9 mouse cellular contexts compared by ENCODE assay signal in genomic region chr5:120673626-120674025, GRCm38 (mm10). TPM values are rescaled to one million over a fixed set of nuclear protein-coding genes. Genes with fewer than 3 reads are reported as not detected.
DNase-seq lines count a peak whose midpoint lies in the region; TF ChIP-seq lines count a peak whose summit lies in the region.
"Had no signal": no experiment of that assay in that cellular context is flagged by ENCODE, and none has a peak within 500 bp of the region (broad histone marks: within the 10 kb centered on the region; RNA-seq: fewer than 3 reads in every experiment).

No protein-coding gene starts in this region.

- H3K9ac ChIP-seq in heart, adult 2 months (ENCODE audit: low read depth, low read length), result no peak overlapping the region

- intact Hi-C loops in heart, adult 2 months (cut with DNase I), result loop anchor here (1.0 to 10.0 kb wide), 2 partner anchors 53 to 169 kb away; partner anchors contain the start of gene Plbd2
- intact Hi-C loops in heart, postnatal 25 days (cut with DNase I), result loop anchor here (1.0 kb wide), 1 partner anchor 53 kb away; no protein-coding TSS in a partner anchor

- no peak for TF ChIP-seq POLR2A in heart, adult 2 months (IDR thresholded peaks at IDR 0.05; ENCODE audit: insufficient read depth, low read depth, low read length)
- no peak for TF ChIP-seq POLR2A in embryonic fibroblast, embryonic 13.5 days (IDR thresholded peaks at IDR 0.05; ENCODE audit: low read depth, low read length)
- TF ChIP-seq POLR2A in spleen, adult 2 months (IDR thresholded peaks at IDR 0.05; ENCODE audit: low read depth, low read length), result no peak

- 6% methylated on average over 12 of the region's 12 CpGs for WGBS in heart, adult 2 months
- WGBS in spleen, adult 2 months, result 9% methylated on average over 12 of the region's 12 CpGs

- no peaks in the 10 kb centered on the region for H3K27me3 ChIP-seq in heart, adult 2 months (ENCODE audit: control insufficient read depth, insufficient read depth, low read length)
- H3K27me3 ChIP-seq in spleen, adult 2 months (ENCODE audit: control insufficient read depth, insufficient read depth, low read length), result no peaks in the 10 kb centered on the region

- H3K4me3 ChIP-seq in heart, adult 2 months, result no peak overlapping the region
- no peak overlapping the region for H3K4me3 ChIP-seq in embryonic fibroblast, embryonic 13.5 days (ENCODE audit: insufficient read depth, low read length)
- no peak overlapping the region for H3K4me3 ChIP-seq in spleen, adult 2 months (ENCODE audit: extremely low read depth, insufficient read depth, insufficient read length)

- H3K79me2 ChIP-seq in heart, adult 2 months (replicated peaks; ENCODE audit: control insufficient read depth, insufficient read depth, low read length), result no peaks in the 10 kb centered on the region

- no peaks in the 10 kb centered on the region for H3K4me1 ChIP-seq in heart, adult 2 months (ENCODE audit: control insufficient read depth, insufficient read depth, low read length)
- H3K4me1 ChIP-seq in embryonic fibroblast, embryonic 13.5 days (ENCODE audit: control insufficient read depth, insufficient read depth, low read length), result no peaks in the 10 kb centered on the region
- H3K4me1 ChIP-seq in spleen, adult 2 months (ENCODE audit: control insufficient read depth, insufficient read depth, insufficient read length), result peaks cover 17% of the 10 kb centered on the region; the same call in 1 of the 2 replicates

- TF ChIP-seq EP300 in heart, adult 2 months (IDR thresholded peaks at IDR 0.05; ENCODE audit: insufficient read depth, low read depth, low read length), result peak; percentile 69; the same call in 1 of the 2 replicates

- no peaks in the 10 kb centered on the region for H3K36me3 ChIP-seq in heart, adult 2 months (ENCODE audit: control insufficient read depth, insufficient read depth, low read length)
- no peaks in the 10 kb centered on the region for H3K36me3 ChIP-seq in spleen, adult 2 months (ENCODE audit: control insufficient read depth, insufficient read depth, low read length)

- peak; percentile 89 for TF ChIP-seq CTCF in heart, adult 2 months (IDR thresholded peaks at IDR 0.05)
- TF ChIP-seq CTCF in embryonic fibroblast, embryonic 13.5 days (IDR thresholded peaks at IDR 0.05; ENCODE audit: borderline replicate concordance, insufficient read depth, low read length), result peak; percentile 99
- peak; percentile 97 for TF ChIP-seq CTCF in spleen, adult 2 months (IDR thresholded peaks at IDR 0.05; ENCODE audit: extremely low read depth, insufficient read depth, insufficient read length, insufficient replicate concordance)

- DNase-seq in heart, adult 2 months, result peak; percentile 56 to 72
- no peak for DNase-seq in heart, postnatal 25 days (ENCODE audit: low spot score)
- peak; percentile 81 for DNase-seq in CD4-positive helper T cell, adult 2 months (ENCODE audit: low read depth, low spot score)
- peak; percentile 75 to 77 for DNase-seq in adrenal gland, postnatal 36 days
- peak; percentile 46 to 78 for DNase-seq in kidney, postnatal 36 days
- DNase-seq in lung, postnatal 25 days (ENCODE audit: low spot score), result peak; percentile 41
- peak; percentile 61 to 77 for DNase-seq in spleen, adult 2 months (ENCODE audit: low read depth in 1 of 2, low spot score in 2 of 2)

- H3K27ac ChIP-seq in heart, adult 2 months, result no peak overlapping the region
- no peak overlapping the region for H3K27ac ChIP-seq in embryonic fibroblast, embryonic 13.5 days (ENCODE audit: insufficient read depth, low read length)
- H3K27ac ChIP-seq in spleen, adult 2 months (ENCODE audit: insufficient read depth, low read length), result no peak overlapping the region
- H3K27ac ChIP-seq: macrophage had no signal

RNA-seq across cellular contexts. Expression of gene Rasal1, which starts 25.0 kb away (rescaled TPM):
- not detected for total RNA-seq in heart, adult 2 months (2021)
- 0.06 and 0.33 TPM in 2 replicates for polyA plus RNA-seq in heart, adult 2 months (2012; rRNA removed)
- total RNA-seq in heart, postnatal 25 days (2021), result not detected
- total RNA-seq in adrenal gland, postnatal 36 days (2021), result 10 to 100 TPM; 10.9 to 14.0 TPM
- polyA plus RNA-seq in embryonic fibroblast, embryonic 13.5 days (2011; ENCODE audit: insufficient read length, low read depth, missing spikeins), result not detected in 2 replicates
- polyA plus RNA-seq in spleen, adult 2 months (2012; rRNA removed), result 14.9 and 18.9 TPM in 2 replicates
- polyA plus RNA-seq: macrophage had no signal

RNA-seq across cellular contexts. Expression of gene Dtx1, which starts 38.1 kb away (rescaled TPM):
- 1 to 10 TPM; 2.1 to 2.7 TPM for total RNA-seq in heart, adult 2 months (2021)
- 3.5 and 4.2 TPM in 2 replicates for polyA plus RNA-seq in heart, adult 2 months (2012; rRNA removed)
- total RNA-seq in heart, postnatal 25 days (2021), result 1 to 10 TPM; 1.8 to 1.9 TPM
- total RNA-seq in adrenal gland, postnatal 36 days (2021), result 10 to 100 TPM in 1 of 2 experiments, 1 to 10 TPM in 1; 7.6 to 12.0 TPM
- not detected in 2 replicates for polyA plus RNA-seq in embryonic fibroblast, embryonic 13.5 days (2011; ENCODE audit: insufficient read length, low read depth, missing spikeins)
- 264 and 351 TPM in 2 replicates for polyA plus RNA-seq in spleen, adult 2 months (2012; rRNA removed)

RNA-seq across cellular contexts. Expression of gene Cfap73, which starts 39.6 kb away (rescaled TPM):
- not detected for total RNA-seq in heart, adult 2 months (2021)
- 0.16 TPM in 1 of 2 replicates, not detected in the other for polyA plus RNA-seq in heart, adult 2 months (2012; rRNA removed)
- total RNA-seq in heart, postnatal 25 days (2021), result not detected
- total RNA-seq in adrenal gland, postnatal 36 days (2021), result 1 to 10 TPM in 1 of 2 experiments, not detected in 1; 2.0 TPM
- polyA plus RNA-seq in embryonic fibroblast, embryonic 13.5 days (2011; ENCODE audit: insufficient read length, low read depth, missing spikeins), result not detected in 2 replicates
- not detected in 2 replicates for polyA plus RNA-seq in spleen, adult 2 months (2012; rRNA removed)
- polyA plus RNA-seq: macrophage had no signal

Comparison
In these comparisons a context has a peak if more than half of its experiments do, and no peak if none do; other contexts are left out.
1. RNA of gene Rasal1, which starts 25.0 kb away (total RNA-seq): 10.9 to 14.0 TPM in adrenal gland, postnatal 36 days; not detected in heart, adult 2 months and not detected in heart, postnatal 25 days; every median in the first group is over 10 times any median in the second.
2. Peak in every context shown above with its lines, with median percentiles within 50 percentile points of each other: CTCF ChIP-seq.